Mouse (Mus musculus): Measurements from ENCODE around the gene Fanca.
"Not testable (repeated sequence)": the region's sequence is repeated elsewhere in the genome, so short reads cannot be mapped to it uniquely, and the experiment has no call there.

Fanca gene

GRCm38 (mm10) chr8:123271147-123271546 lies 47.2 kb downstream of the Fanca start:
- DNase-seq (ENCODE audit: low spot score), result no peak

GRCm38 (mm10) chr8:123267926-123268656 lies 50.3 kb downstream of the Fanca start:
- no peak for DNase-seq (ENCODE audit: low spot score)

- not testable (repeated sequence) for DNase-seq (ENCODE audit: low spot score)
Observed at GRCm38 (mm10) chr8:123257593-123257992, 60.8 kb downstream of the Fanca start.

- DNase-seq (ENCODE audit: low spot score), result no peak
Observed at GRCm38 (mm10) chr8:123257114-123257513, 61.3 kb downstream of the Fanca start.

- peak; percentile 18 for DNase-seq (ENCODE audit: low spot score)
Observed at GRCm38 (mm10) chr8:123255170-123255569, 63.2 kb downstream of the Fanca start.

- peak; percentile 74 for DNase-seq (ENCODE audit: low spot score)
Observed at GRCm38 (mm10) chr8:123254099-123254885, 64.1 kb downstream of the Fanca start, which contains the start of the genes Zfp276 and Vps9d1. TSS of gene Zfp276 (plus strand) at chr8:123254195. TSS of gene Vps9d1 (minus strand) at chr8:123254348.

- peak; percentile 21 for DNase-seq (ENCODE audit: low spot score)
Observed at GRCm38 (mm10) chr8:123253451-123254098, 64.8 kb downstream of the Fanca start.

GRCm38 (mm10) chr8:123252925-123253324 lies 65.5 kb downstream of the Fanca start:
- peak; percentile 13 for DNase-seq (ENCODE audit: low spot score)

GRCm38 (mm10) chr8:123250940-123251339 lies 67.4 kb downstream of the Fanca start:
- DNase-seq (ENCODE audit: low spot score), result no peak

- DNase-seq (ENCODE audit: low spot score), result no peak
Observed at GRCm38 (mm10) chr8:123248596-123248995, 69.8 kb downstream of the Fanca start.

GRCm38 (mm10) chr8:123247748-123248147 lies 70.6 kb downstream of the Fanca start:
- DNase-seq (ENCODE audit: low spot score), result no peak

- no peak for DNase-seq (ENCODE audit: low spot score)
Observed at GRCm38 (mm10) chr8:123245543-123245942, 72.8 kb downstream of the Fanca start.

GRCm38 (mm10) chr8:123244382-123244781 lies 74.0 kb downstream of the Fanca start:
- no peak for DNase-seq (ENCODE audit: low spot score)

- no peak for DNase-seq (ENCODE audit: low spot score)
Observed at GRCm38 (mm10) chr8:123243053-123243452, 75.3 kb downstream of the Fanca start.

- no peak for DNase-seq (ENCODE audit: low spot score)
Observed at GRCm38 (mm10) chr8:123242107-123242923, 76.1 kb downstream of the Fanca start.

GRCm38 (mm10) chr8:123239398-123239797 lies 79.0 kb downstream of the Fanca start:
- DNase-seq (ENCODE audit: low spot score), result no peak

- DNase-seq (ENCODE audit: low spot score), result peak; percentile 80
Observed at GRCm38 (mm10) chr8:123235520-123236497, 82.6 kb downstream of the Fanca start, which contains the start of gene Spata2l. TSS of gene Spata2l (minus strand) at chr8:123236233.

- no peak for DNase-seq (ENCODE audit: low spot score)
Observed at GRCm38 (mm10) chr8:123234918-123235519, 83.4 kb downstream of the Fanca start.

GRCm38 (mm10) chr8:123233760-123234159 lies 84.6 kb downstream of the Fanca start:
- no peak for DNase-seq (ENCODE audit: low spot score)

GRCm38 (mm10) chr8:123233300-123233699 lies 85.1 kb downstream of the Fanca start:
- no peak for DNase-seq (ENCODE audit: low spot score)

Measured in adipocyte (in vitro differentiated cells).